Mouse (Mus musculus) ES-E14 (cell line): ENCODE results near the gene Grip1.

Experiments
- CHD2 ChIP-seq: IDR thresholded peaks from 2 replicates; pipeline ENCODE4 v1.6.1; 2014; ENCODE audit warnings: mild to moderate bottlenecking, low read depth, low read length, inconsistent platforms
- HCFC1 ChIP-seq: IDR thresholded peaks from 2 replicates; pipeline ENCODE4 v1.6.1; 2012; ENCODE audit warnings: low read length, inconsistent platforms, borderline replicate concordance; ENCODE audit not compliant: insufficient read depth
- ZC3H11A ChIP-seq: IDR thresholded peaks from 2 replicates; pipeline ENCODE4 v1.6.1; 2012; ENCODE audit warnings: low read depth, mild to moderate bottlenecking, inconsistent platforms, low read length, borderline replicate concordance

GRCm38 (mm10) chr10:119612034-119612433 is 158.4 kb downstream of the Grip1 start:
- no peak for TF ChIP-seq ZC3H11A
- TF ChIP-seq CHD2 = no peak
- no peak for TF ChIP-seq HCFC1
